Mouse (Mus musculus): ENCODE data around the gene Atcay.
"Not testable (repeated sequence)": the region's sequence is repeated elsewhere in the genome, so short reads cannot be mapped to it uniquely, and the experiment has no call there.

Atcay gene

DNA sequence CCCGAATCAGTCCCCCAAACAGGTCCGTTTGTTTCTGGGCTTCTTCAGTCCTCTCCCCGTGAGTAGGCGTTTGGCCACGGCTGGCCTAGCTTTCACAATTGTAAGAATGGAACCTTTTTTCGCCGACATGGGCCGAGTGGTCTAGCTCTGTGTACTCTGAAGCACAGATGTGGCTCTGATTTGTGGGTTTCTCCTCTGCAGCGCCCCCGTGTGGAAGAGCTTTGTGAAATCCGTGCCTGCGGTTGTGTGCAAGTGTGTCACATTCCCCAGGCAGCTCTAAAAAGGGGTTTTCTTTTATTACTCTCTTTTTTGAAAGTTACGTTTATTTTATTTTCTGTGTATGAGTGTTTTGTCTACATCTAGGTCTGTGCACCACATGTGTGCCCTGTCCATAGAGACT, 10.2 kb upstream of the Atcay start:
- peak; percentile 75 to 79 for DNase-seq

DNA sequence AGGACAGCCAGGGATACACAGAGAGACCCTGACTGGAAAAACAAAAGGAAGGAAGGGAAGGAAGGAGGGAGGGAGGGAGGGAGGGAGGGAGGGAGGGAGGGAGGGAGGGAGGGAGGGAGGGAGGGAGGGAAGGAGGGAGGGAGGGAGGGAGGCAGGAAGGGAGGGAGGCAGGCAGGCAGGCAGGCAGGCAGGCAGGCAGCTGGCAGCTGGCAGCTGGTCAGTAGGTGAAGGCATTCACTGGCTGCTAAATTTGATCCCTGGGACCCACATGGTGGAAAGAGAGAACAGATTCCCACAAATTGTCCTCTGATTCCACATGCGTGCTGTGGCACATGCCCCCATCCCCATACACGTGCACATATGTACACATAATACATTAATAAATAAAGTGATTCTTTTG, 8.0 kb upstream of the Atcay start:
- no peak for DNase-seq

DNA sequence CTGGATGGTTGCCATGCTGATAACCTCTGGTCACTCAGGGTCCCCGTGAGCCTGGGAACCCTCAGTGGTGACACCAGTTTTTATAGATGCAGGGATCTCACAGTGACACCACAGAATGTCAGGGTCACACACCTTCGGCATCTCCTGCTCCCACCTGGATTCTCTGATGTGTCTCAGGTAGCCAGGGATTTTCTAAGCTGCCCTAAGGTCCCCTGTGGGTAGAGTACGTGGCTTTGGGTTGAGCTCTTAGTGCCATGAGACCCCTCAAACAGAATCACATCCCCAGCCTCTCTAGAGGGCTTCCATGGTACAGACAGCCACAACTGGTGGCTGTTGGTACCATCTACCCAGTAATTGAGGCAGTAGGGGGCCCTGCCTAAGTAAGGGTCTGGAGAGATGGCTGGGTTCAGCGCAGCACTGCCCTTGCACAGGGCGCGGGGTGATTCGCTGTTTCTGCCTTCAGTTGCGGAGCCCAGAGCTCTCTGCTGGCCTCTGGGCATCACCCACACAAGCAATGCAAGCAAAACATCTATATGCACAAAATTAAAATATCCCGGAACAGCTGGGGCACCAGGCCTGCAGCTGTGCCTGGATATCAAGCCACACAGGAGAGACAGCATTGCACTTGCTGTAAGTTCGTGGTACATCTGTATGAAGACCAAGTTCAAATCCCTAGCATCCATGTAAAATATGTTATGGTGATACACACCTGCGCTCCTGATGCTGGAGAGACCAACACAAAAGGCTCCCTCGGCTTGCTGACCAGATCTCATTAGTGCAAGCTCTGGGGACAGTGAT, 6.0 kb upstream of the Atcay start:
- DNase-seq: no peak

DNA sequence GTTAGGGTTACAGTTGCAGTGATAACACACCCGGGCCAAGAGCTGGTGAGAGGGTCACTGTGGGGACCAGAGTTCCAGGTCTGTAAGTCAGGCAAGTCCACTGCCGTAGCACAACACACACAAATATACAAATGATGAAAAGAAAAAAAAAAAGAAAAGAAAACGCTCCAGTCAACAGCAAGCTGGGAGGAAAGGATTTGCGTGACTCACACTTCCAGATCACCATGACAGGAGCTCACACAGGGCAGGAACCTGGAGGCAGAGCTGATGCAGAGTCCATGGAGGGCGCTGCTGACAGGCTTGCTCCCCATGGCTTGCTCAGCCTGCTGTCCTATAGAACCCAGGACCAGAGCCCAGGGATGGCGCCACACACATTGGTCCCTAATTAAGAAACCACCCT, 3.6 kb upstream of the Atcay start:
- DNase-seq: no peak

DNA sequence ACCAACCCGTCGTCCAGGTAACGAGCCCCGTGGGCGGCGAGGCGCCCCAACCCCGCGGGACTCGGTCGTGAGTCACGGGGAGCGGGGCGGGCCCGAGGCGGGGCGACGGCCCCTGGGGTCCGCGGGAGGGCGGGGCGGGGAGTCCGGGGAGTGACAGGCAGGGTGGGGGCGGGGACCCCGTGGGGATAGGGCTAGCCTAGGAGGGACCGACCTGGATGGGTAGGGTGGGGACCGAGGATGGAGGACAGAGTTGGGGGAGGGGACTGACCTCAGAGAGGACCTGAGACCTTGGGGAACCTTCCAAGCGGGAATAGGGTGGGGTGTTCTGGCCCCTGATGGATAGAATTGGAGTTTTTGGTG, 2.6 kb upstream of the Atcay start:
- DNase-seq: no peak

DNA sequence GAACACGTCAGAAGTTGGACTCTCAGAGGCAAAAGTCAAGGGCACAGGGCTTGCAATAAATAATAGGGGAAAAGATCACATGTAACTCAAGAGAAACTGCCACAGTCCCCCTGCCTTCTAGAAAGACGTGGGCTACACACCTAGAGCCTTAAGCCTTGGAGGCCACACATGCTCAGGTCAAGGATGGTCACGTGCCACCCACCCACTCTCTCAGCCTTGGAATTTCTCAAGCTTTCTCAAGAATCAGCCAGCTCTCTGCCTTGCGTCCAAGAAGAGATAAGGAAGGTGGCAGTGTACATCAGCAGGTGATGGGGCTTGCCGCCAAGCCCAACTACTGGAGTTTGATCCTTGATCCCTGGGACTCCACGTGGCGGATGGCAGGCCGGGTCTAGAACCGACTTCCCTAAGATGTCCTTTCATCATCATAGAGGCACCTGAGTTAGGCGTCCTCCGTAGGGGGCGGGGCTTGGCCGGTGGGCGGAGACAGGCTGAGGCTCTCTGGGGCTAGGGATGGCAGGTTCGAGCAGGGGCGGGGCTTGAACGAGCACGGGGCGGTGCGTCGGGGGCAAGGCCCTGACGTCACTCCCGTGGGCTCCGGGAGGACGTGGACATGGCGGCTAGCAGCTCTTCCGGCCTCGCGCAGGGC, 2.1 kb upstream of the Atcay start, which contains the start of gene Zfr2:
Gene Zfr2 (plus strand): TSS at position 576 of the 646 bp plus-strand sequence.
- DNase-seq: peak; percentile 95 to 97

DNA sequence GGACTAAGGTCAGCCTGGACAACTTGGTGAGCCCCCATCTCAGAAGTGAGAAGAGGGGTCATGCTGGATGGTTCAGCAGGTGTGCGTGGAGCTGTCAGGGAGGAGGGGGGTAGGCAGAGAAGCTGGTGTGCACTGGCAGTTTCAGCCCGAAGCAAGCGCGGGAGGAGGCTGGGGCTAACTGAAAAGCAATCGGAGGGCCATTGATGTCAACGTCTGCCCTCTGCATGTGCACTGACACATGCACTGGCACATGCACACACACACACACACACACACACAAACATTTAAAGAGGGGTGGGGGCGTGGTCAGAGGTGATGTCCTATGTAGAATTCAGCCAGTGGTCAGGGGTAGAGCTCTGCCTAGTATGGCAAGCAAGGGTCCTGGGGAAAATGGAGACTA, 803 bp upstream of the Atcay start:
- DNase-seq: no peak

DNA sequence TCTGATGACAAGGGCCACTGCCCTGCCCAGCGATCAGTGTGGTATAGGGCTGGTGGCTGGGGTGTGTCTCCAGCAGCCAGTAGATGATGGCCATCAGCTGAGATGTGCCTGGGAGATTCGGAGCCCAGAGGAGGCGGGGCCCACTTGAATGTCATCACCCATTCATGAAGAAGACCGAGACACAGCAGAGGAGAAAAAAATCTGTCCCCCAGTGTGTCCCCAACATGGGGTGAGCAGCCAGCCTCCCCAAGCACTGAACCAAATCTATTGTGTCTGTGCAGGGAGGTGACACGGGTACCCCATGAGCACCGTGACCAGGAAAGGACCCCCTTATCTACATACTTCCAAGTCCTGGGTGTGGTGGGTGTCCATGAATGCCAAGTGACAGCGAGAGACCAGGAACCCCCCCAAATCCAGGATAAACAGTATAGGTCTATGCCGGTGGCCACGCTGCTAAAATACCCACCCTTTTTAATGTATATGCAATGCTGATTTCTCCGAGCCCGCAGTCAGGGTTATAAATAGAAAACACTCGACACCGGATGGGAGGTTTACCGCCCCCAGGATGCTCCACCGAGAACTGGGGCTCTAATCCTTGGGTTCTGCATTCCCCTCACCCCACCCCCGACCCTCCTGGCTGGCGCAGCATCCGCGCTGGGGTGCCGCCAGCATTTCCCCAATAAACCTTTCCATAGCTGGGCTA, 747 bp downstream of the Atcay start:
- DNase-seq: no peak

DNA sequence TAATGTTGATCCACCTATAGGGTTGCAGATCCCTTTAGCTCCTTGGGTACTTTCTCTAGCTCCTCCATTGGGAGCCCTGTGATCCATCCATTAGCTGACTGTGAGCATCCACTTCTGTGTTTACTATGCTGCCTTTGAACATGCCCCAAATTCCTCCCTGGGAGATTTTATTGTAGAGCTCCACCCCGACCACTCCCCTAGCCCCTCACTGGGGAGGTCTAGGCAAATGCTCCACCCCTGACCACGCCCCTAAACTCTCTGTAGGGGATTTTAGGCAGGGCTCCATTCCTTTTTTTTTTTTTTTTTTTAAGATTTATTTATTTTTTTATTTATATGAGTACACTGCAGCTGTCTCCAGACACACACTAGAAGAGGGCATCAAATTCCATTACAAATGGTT, 6.9 kb downstream of the Atcay start:
- not testable (repeated sequence) for DNase-seq

DNA sequence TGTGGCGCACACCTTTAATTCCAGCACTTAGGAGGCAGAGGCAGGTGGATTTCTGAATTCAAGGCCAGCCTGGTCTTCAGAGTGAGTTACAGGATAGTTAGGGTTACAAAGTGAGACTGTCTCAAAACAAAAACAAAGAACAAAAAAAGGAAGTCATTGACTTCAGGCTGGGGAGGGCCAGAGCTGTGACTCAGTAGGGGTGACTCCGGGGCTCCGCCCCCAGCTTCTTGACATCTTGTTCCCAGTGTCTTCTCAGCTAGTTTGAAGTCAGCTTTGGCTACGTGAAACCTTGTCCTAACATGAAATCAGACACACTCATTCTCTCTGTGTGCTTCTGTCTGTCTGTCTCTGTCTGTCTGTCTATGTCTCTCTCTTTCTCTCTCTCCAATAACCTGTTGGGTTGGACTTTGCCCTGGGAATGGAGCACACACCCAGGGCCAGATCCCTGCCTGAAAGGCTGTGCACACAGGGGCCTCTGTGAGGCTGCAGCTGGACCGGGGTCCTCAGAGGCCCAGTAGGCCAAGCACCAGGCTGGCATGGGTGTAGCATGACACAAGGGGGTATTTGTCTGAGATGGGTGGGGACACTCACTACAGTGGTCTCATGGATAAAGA, 9.1 kb downstream of the Atcay start:
- DNase-seq: no peak

DNA sequence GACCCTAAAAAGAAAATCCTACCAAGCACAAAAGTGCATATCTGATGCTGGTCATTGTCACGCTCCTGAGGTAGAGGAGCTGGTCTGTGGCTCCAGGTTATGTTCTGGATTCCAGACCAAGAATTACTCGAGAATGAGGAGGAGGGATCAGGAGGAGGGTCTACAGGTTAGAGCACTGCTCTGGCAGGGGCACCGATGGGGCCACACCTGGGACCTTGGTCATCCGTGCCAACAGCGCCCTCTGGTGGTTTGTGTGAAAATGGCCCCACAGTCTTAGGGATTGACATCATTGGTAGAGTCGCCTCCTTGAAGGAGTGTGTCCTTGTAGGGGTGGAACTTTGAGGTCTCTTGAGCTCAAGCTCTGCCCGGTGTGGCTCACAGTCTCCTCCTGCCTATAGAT, 12.7 kb downstream of the Atcay start:
- peak; percentile 82 to 84 for DNase-seq

DNA sequence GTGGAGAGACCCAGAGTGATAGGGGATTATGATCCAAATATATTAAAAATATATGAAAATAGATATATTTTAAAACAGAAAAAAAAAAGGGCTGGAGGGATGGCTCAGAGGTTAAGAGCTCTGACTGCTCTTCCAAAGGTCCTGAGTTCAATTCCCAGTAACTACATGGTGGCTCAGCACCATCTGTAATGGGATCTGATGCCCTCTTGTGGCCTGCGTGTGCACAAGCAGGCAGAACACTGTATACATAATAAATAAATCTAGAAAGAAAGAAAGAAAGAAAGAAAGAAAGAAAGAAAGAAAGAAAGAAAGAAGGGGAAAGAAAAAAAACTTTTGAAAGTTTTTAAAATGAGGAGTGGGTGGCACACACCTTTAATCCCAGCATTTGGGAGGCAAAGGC, 13.4 kb downstream of the Atcay start:
- peak; percentile 35 to 41 for DNase-seq

DNA sequence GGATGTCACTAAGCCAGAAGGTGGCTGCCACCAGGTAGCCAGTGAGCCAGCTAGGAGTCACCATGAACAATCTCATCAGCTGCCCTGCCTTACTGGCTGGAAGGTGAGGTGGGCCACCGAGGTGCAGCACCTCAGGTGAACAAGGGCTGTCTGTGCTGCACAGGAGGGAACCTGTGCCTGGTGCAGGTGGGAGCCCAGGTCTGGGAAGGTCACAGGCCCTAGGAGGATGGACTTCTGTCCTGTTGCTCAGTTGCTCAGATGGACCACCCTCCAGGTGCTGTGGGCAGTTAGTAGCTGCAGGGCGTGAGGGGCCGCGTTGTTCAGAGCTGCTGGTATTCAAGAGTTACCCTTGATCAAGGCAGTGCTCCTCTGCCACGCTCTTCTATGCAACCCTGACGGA, 13.8 kb downstream of the Atcay start:
- DNase-seq: no peak

DNA sequence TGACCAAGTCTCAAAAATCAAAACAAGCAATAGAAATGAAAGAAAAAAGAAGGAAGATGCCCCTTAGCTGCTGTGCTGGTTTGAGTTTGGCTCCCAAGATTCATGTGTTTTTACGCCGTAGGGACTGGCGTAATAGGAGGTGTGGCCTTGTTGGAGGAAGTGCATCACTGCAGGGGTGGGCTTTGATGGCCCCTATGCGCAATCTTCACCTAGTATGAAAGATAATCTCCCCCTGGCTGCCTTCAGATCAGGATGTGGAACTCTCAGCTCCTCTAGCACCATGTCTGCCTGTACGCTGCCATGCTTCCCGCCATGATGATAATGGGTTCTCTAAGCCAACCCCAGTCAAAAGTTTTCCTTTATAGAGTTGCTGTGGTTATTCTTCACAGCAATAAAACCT, 14.4 kb downstream of the Atcay start:
- DNase-seq: no peak

DNA sequence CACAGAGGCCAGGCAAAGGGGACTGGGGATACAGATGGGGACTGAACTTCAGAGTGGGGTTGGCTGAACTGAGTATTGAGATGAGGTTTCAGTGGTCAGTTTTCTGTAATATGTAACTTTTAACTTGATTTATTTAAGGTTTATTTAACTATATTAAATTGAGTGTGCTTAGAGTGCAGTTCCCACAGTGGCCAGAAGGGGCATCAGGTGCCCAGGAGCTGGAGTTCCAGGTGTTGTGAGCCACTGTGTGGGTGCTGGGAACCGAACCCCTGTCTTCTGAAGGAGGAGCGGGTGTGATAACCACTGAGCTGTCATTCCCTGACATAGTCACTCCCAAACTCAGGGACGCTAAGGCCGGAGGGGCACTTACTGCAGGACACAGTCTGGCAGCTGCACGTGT, 20.5 kb downstream of the Atcay start:
- DNase-seq: no peak

DNA sequence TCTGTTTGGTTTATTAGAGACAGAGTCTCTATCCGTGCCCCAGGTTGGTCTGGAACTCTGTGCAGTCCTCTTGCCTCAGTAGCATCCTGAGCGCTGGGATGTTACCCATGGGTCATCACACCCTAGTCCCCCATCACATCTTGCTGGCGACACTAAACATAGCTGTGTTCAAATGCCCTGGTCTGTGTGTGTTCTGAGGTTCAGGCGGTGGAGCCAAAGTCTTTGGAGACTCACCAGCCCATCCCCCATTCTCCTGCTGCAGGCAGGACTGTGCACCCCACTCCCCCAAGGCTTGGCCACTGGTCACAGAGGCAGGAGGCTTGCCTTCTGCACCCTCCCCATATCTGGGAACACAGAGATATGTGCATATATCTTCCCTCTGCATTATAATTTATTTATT, 26.5 kb downstream of the Atcay start:
- DNase-seq: no peak

DNA sequence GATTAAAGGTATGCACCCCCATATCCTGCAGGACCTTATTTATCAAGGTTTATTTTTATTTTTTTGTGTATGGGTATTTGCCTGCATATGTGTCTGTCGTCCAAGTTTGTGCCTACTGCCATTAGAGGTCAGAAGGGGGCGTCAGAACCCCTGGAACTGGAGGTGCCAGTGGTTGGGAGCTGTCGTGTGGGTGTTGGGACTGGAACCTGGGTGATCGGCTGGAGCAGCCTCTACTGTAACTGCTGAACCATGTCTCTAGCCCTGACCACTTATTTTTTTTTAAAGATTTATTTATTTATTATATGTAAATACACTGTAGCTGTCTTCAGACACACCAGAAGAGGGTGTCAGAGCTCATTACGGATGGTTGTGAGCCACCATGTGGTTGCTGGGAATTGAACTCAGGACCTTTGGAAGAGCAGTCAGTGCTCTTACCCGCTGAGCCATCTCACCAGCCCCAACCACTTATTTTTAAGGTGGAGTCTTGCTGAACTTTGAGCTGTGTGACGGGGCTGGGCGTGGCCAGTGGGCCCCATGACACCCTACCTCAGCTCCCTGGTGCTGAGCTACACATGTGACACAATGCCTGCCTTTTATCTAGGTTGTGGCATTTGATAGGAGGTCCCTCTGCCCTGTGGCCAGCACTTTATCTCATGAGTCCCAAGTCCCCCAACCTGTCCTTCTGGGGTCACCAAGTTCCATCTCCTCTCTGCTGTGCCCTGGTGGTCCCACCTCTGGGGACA, 27.5 kb downstream of the Atcay start:
- DNase-seq: no peak

DNA sequence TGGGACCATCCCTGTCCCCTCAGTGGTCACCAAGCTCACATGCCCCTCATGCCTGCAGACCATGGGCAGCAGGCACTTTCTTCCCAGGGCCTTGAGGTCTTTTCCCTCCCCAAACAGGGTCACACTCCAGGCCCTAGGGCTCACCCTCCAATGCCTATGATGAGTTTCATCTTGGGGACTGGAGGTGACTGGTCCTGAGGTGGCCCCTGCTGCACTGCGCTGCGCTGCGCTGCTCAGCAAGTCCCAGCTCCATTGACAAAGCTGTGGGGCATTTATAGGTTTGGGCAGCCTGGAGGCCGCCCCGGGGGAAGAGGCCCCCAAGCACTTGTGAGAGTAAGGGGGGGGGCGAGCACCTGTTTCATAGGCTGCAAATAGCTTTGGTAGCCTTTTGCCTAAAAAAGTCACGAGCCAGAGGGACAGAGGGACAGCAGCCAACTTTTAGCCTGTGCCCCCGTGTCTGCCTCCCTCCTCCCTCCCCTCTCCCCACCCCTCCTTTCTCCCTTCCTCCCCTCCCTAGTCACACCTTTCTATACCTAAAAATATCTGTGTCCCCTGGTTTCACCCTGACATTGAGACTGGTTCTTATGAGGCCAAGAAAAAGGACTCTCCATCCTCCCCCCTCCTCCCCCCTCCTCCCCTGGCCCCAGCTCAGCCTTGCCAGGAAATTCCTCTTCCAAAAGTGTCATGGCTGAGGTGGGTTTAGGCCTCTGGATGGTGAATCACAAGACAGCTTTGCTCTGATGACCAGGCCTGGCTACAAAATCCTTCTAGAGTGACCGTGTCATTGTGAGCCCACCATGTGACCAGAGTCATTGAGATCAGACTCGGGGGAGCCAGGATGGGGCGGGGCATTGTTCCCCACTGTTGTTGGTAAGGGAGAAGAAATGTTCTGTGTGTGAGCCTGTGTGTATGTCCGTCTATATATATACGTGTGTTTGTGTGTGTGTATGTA, 28.6 kb downstream of the Atcay start, which contains the start of gene Nmrk2:
Gene Nmrk2 (minus strand): TSS at position 245 of the 952 bp plus-strand sequence.
- no peak for DNase-seq

DNA sequence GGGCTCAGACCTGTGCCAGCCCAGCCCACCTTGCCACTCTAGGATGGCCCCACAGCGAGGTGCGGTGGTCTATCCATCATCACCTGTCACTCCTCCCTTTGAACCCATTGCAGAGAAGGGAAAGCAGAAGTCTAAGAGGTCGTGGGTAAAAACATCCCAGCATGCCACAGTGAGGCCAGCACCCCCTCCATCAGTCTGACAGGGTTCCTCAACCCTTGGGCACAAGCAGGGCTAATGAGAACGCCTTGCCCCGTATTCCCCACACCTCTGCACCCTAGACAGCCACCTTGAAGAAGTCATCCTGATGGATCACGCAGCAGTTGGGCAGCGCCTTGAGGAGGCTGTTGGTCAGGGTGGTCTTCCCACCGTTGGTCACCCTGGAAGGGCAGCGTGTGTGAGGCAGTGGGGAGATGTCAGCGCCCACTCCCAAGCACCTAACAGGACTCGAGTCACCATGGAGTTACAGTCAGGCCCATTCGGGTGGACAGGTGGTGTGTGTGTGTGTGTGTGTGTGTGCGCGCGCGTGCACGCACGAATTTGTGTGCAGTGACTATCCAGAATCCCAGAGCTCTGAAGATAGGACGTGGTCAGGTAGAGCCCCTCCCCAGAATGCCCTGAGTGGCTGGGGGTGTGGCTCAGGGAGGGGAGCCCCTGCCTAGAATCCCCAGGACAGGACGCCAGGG, 29.9 kb downstream of the Atcay start:
- no peak for DNase-seq

DNA sequence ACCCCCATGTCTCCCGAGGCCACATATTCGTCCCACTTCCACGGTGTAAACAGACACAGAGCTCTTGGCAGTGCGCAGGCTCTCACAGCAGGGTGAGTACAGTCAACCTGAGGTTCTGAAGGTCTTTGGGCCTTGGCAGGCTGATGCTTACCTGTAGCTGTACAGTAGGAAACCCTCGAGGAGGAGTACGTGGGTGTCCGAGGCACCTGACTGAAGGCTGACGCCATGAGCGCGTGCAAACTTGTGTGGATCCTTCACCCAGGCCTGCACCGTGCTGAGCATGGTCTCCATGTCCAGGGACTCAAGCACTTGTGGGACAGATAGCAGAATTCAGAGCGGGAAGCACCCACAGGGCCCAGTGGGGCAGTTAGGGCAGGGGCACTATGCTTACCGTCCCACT, 30.5 kb downstream of the Atcay start:
- no peak for DNase-seq

DNA sequence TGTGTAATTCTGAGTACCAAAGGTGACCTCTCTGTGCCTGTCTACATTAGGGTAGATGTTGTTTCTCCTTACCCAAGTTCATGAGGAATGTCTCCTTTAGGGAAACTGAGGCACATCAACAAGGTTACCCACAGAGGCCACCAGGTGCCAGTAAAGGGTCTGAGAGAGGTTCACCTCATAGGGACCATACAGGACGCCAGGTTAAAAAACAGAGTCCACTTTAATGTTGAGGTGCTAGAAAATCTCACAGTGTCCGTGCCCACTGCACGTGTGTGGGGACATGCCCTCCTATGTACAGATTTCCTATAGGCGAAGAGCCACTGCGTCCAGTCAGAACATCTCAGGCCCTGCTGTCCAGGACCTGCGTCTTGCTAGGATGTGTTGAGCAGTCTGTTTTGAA, 31.6 kb downstream of the Atcay start:
- no peak for DNase-seq
